Mouse (Mus musculus) layer of hippocampus, adult 9-10 months (tissue): Measurements from ENCODE around the gene a.
"Not testable (repeated sequence)": the region's sequence is repeated elsewhere in the genome, so short reads cannot be mapped to it uniquely, and the experiment has no call there.

Source experiments
- DNase-seq: peaks from one replicate; pipeline ENCODE4 v3.0.0; 2022; ENCODE audit warnings: low spot score

The a gene

GRCm38 (mm10) chr2:154991411-154991810 is 200.2 kb downstream of the a start:
- DNase-seq = no peak

GRCm38 (mm10) chr2:154992083-154992482 is 200.9 kb downstream of the a start:
- no peak for DNase-seq

GRCm38 (mm10) chr2:155005491-155005890 is 214.3 kb downstream of the a start:
- no peak for DNase-seq

- DNase-seq = no peak
Measured at GRCm38 (mm10) chr2:155011086-155011656, 220.0 kb downstream of the a start.

GRCm38 (mm10) chr2:155012991-155013390 is 221.8 kb downstream of the a start:
- no peak for DNase-seq

GRCm38 (mm10) chr2:155016751-155017150 is 225.5 kb downstream of the a start:
- not testable (repeated sequence) for DNase-seq

GRCm38 (mm10) chr2:155018251-155018755 is 227.1 kb downstream of the a start, which contains the start of gene Gm14226:
Gm14226 (plus strand) TSS chr2:155018266.
- not testable (repeated sequence) for DNase-seq

GRCm38 (mm10) chr2:155018762-155019641 is 227.8 kb downstream of the a start:
- no peak for DNase-seq

GRCm38 (mm10) chr2:155019673-155020072 is 228.5 kb downstream of the a start:
- peak; percentile 83 for DNase-seq

GRCm38 (mm10) chr2:155020247-155020826 is 229.1 kb downstream of the a start:
- not testable (repeated sequence) for DNase-seq

GRCm38 (mm10) chr2:155030831-155031230 is 239.6 kb downstream of the a start:
- DNase-seq = no peak

GRCm38 (mm10) chr2:155032938-155033710 is 241.9 kb downstream of the a start:
- no peak for DNase-seq

GRCm38 (mm10) chr2:155039956-155040355 is 248.8 kb downstream of the a start:
- no peak for DNase-seq

- no peak for DNase-seq
Measured at GRCm38 (mm10) chr2:155044542-155044941, 253.3 kb downstream of the a start.

- no peak for DNase-seq
Measured at GRCm38 (mm10) chr2:155045075-155045474, 253.9 kb downstream of the a start.

GRCm38 (mm10) chr2:155046803-155047202 is 255.6 kb downstream of the a start:
- DNase-seq = no peak

- DNase-seq = no peak
Measured at GRCm38 (mm10) chr2:155047452-155048178, 256.4 kb downstream of the a start.

GRCm38 (mm10) chr2:155050108-155050503 is 258.9 kb downstream of the a start:
- no peak for DNase-seq

- peak; percentile 59 for DNase-seq
Measured at GRCm38 (mm10) chr2:155050504-155051236, 259.5 kb downstream of the a start.

GRCm38 (mm10) chr2:155051622-155052351 is 260.6 kb downstream of the a start:
- DNase-seq = no peak
